Comparison of ENCODE assay signal across 30 mouse cellular contexts in genomic region chr13:74127571-74127970, GRCm38 (mm10). TPM values are rescaled to one million over a fixed set of nuclear protein-coding genes. Genes with fewer than 3 reads are reported as not detected.
A peak's percentile ranks its signal among the peaks of the same experiment; 100 is the strongest.
DNase-seq lines count a peak whose midpoint lies in the region; ATAC-seq and TF ChIP-seq lines count a peak whose summit lies in the region.
"Had no signal": no experiment of that assay in that cellular context is flagged by ENCODE, and none has a peak within 500 bp of the region (broad histone marks: within the 10 kb centered on the region; RNA-seq: fewer than 3 reads in every experiment).

No protein-coding gene starts in this region.

- TF ChIP-seq CTCF in kidney, adult 2 months (conservative IDR thresholded peaks at IDR 0.05; ENCODE audit: insufficient read depth, insufficient read length, low read depth, low read length) = no peak
- TF ChIP-seq CTCF in small intestine, adult 2 months (IDR thresholded peaks at IDR 0.05; ENCODE audit: extremely low read depth, insufficient read length, insufficient replicate concordance, low read depth, low read length) = no peak

- no peak overlapping the region for H3K4me3 ChIP-seq in intestine, embryonic 15.5 days (replicated peaks)
- H3K4me3 ChIP-seq in kidney, adult 2 months (ENCODE audit: insufficient read depth, low read depth, low read length) = no peak overlapping the region
- peak overlapping the region; percentile 20 for H3K4me3 ChIP-seq in small intestine, adult 2 months (ENCODE audit: low read depth, low read length)
- no peak overlapping the region for H3K4me3 ChIP-seq in midbrain, embryonic 16.5 days (ENCODE audit: low read depth, low read length)
- H3K4me3 ChIP-seq: forebrain, embryonic 13.5 days; heart, embryonic 10.5 days; hindbrain, embryonic 12.5 days; limb, embryonic 10.5 days; limb, embryonic 15.5 days; liver, embryonic 13.5 days; megakaryocyte, embryonic 14.5 days; midbrain, embryonic 12.5 days; stomach, embryonic 15.5 days had no signal

- no peak overlapping the region for H3K27ac ChIP-seq in intestine, embryonic 15.5 days
- peak overlapping the region; percentile 59; the same call in 1 of the 2 replicates for H3K27ac ChIP-seq in kidney, adult 2 months (ENCODE audit: insufficient read depth, low read depth, low read length)
- H3K27ac ChIP-seq in small intestine, adult 2 months (ENCODE audit: insufficient read depth, low read depth, low read length) = peak overlapping the region; percentile 51
- H3K27ac ChIP-seq in midbrain, embryonic 16.5 days (ENCODE audit: low read length) = no peak overlapping the region
- H3K27ac ChIP-seq: forebrain, embryonic 13.5 days; heart, embryonic 10.5 days; hindbrain, embryonic 12.5 days; hindbrain, postnatal 0 days; limb, embryonic 10.5 days; limb, embryonic 15.5 days; liver, embryonic 13.5 days; midbrain, embryonic 12.5 days; stomach, embryonic 15.5 days had no signal

- WGBS in intestine, embryonic 15.5 days = 69% methylated on average over 7 of the region's 7 CpGs
- 38% methylated on average over 7 of the region's 7 CpGs for WGBS in kidney, adult 2 months
- 27% methylated on average over 7 of the region's 7 CpGs for WGBS in small intestine, adult 2 months
- WGBS in midbrain, embryonic 16.5 days = 68% methylated on average over 7 of the region's 7 CpGs

- no peak for TF ChIP-seq POLR2A in kidney, adult 2 months (IDR thresholded peaks at IDR 0.05; ENCODE audit: low read depth, low read length)
- TF ChIP-seq POLR2A in small intestine, adult 2 months (IDR thresholded peaks at IDR 0.05; ENCODE audit: low read depth, low read length) = no peak

- no peak overlapping the region for H3K4me2 ChIP-seq in intestine, embryonic 15.5 days (replicated peaks)
- H3K4me2 ChIP-seq in midbrain, embryonic 16.5 days (ENCODE audit: low read length) = no peak overlapping the region
- H3K4me2 ChIP-seq: forebrain, embryonic 13.5 days; hindbrain, embryonic 12.5 days; limb, embryonic 15.5 days; liver, embryonic 13.5 days; midbrain, embryonic 12.5 days; stomach, embryonic 15.5 days had no signal

- no peak overlapping the region for H3K9ac ChIP-seq in intestine, embryonic 15.5 days
- H3K9ac ChIP-seq in midbrain, embryonic 16.5 days (ENCODE audit: low read depth, low read length) = no peak overlapping the region
- H3K9ac ChIP-seq: forebrain, embryonic 13.5 days; hindbrain, embryonic 12.5 days; limb, embryonic 15.5 days; liver, embryonic 13.5 days; midbrain, embryonic 12.5 days; stomach, embryonic 15.5 days had no signal

- H3K4me1 ChIP-seq in intestine, embryonic 15.5 days (replicated peaks) = no peaks in the 10 kb centered on the region
- peaks cover 28% of the 10 kb centered on the region; the same call in 1 of the 2 replicates for H3K4me1 ChIP-seq in kidney, adult 2 months (ENCODE audit: control insufficient read depth, insufficient read depth, low read length)
- peaks cover 13% of the 10 kb centered on the region for H3K4me1 ChIP-seq in small intestine, adult 2 months (ENCODE audit: control insufficient read depth, insufficient read depth, insufficient read length, low read length)
- no peaks in the 10 kb centered on the region for H3K4me1 ChIP-seq in midbrain, embryonic 16.5 days (ENCODE audit: control insufficient read depth, insufficient read depth, low read length)
- H3K4me1 ChIP-seq: forebrain, embryonic 13.5 days; heart, embryonic 10.5 days; hindbrain, embryonic 12.5 days; limb, embryonic 10.5 days; limb, embryonic 15.5 days; liver, embryonic 13.5 days; megakaryocyte, embryonic 14.5 days; midbrain, embryonic 12.5 days; stomach, embryonic 15.5 days had no signal

- DNase-seq in kidney, adult 2 months = peak; percentile 84
- peak; percentile 59 for DNase-seq in kidney, postnatal 10 days
- no peak for DNase-seq in embryo, embryonic 10 days (ENCODE audit: low spot score)
- no peak for DNase-seq in cerebellum, postnatal 4 days (ENCODE audit: low spot score in 2 of 2)
- DNase-seq: adrenal gland, postnatal 14 days; cerebellum, adult 11 months; cerebellum, postnatal 10 days; gastrocnemius, postnatal 25 days; heart, adult 11 months; heart, postnatal 36 days; liver, embryonic 13.5 days; lung, adult 18-20 months; lung, postnatal 4 days; right cerebral cortex, postnatal 14 days; thymus, postnatal 14 days had no signal

- H3K27me3 ChIP-seq in intestine, embryonic 15.5 days (replicated peaks) = peaks cover 7% of the 10 kb centered on the region; the same call in 1 of the 2 replicates
- H3K27me3 ChIP-seq in kidney, adult 2 months (replicated peaks; ENCODE audit: control insufficient read depth, insufficient read depth, low read length) = no peaks in the 10 kb centered on the region
- no peaks in the 10 kb centered on the region for H3K27me3 ChIP-seq in small intestine, adult 2 months (ENCODE audit: control insufficient read depth, insufficient read depth, low read length)
- H3K27me3 ChIP-seq in midbrain, embryonic 16.5 days (ENCODE audit: control insufficient read depth, insufficient read depth, low read depth, low read length) = peaks cover 3% of the 10 kb centered on the region
- H3K27me3 ChIP-seq: Patski had no signal

- ATAC-seq in intestine, embryonic 15.5 days = peak; percentile 74
- ATAC-seq in midbrain, embryonic 16.5 days = no peak
- ATAC-seq: forebrain, embryonic 13.5 days; hindbrain, postnatal 0 days; lung, postnatal 0 days; Patski had no signal

- no peaks in the 10 kb centered on the region for H3K36me3 ChIP-seq in intestine, embryonic 15.5 days
- H3K36me3 ChIP-seq in kidney, adult 2 months (ENCODE audit: control insufficient read depth, insufficient read depth, low read length) = peaks cover 1% of the 10 kb centered on the region; the same call in 1 of the 2 replicates
- peaks cover 3% of the 10 kb centered on the region; the same call in 1 of the 2 replicates for H3K36me3 ChIP-seq in small intestine, adult 2 months (ENCODE audit: control insufficient read depth, insufficient read depth, low read length)
- no peaks in the 10 kb centered on the region for H3K36me3 ChIP-seq in midbrain, embryonic 16.5 days (ENCODE audit: control insufficient read depth, insufficient read depth, low read length)
- H3K36me3 ChIP-seq: heart, embryonic 10.5 days; hindbrain, embryonic 12.5 days; limb, embryonic 10.5 days; limb, embryonic 15.5 days; liver, embryonic 13.5 days; midbrain, embryonic 12.5 days; stomach, embryonic 15.5 days had no signal

- no peaks in the 10 kb centered on the region for H3K9me3 ChIP-seq in intestine, embryonic 15.5 days
- no peaks in the 10 kb centered on the region for H3K9me3 ChIP-seq in midbrain, embryonic 16.5 days (replicated peaks; ENCODE audit: control insufficient read depth, low read length, poor library complexity, severe bottlenecking)
- H3K9me3 ChIP-seq: forebrain, embryonic 13.5 days; heart, embryonic 10.5 days; hindbrain, embryonic 12.5 days; limb, embryonic 10.5 days; limb, embryonic 15.5 days; liver, embryonic 13.5 days; megakaryocyte, embryonic 14.5 days; midbrain, embryonic 12.5 days; stomach, embryonic 15.5 days had no signal

RNA-seq across cellular contexts. Expression of gene Slc9a3, which starts 6.3 kb away (rescaled TPM):
- polyA plus RNA-seq in intestine, embryonic 15.5 days (2015; fragmentation: Nextera tagmentation; extraction: Ambion mirVana) = 5.0 and 6.2 TPM in 2 replicates
- 76.3 and 90.9 TPM in 2 replicates for polyA plus RNA-seq in kidney, adult 2 months (2012; rRNA removed)
- polyA plus RNA-seq in small intestine, adult 2 months (2012; rRNA removed) = 93.4 and 151 TPM in 2 replicates
- polyA plus RNA-seq in midbrain, embryonic 16.5 days (2015; fragmentation: Nextera tagmentation; extraction: Ambion mirVana) = 0.13 and 0.41 TPM in 2 replicates
- polyA plus RNA-seq: embryonic facial prominence, embryonic 11.5 days; hindbrain, embryonic 12.5 days; limb, embryonic 10.5 days; liver, embryonic 13.5 days; lung, postnatal 0 days; Patski had no signal

Comparison
In these comparisons a context has a peak if more than half of its experiments do, and no peak if none do; other contexts are left out.
1. H3K27ac ChIP-seq: peak in kidney, adult 2 months (single experiment) and small intestine, adult 2 months (single experiment); none in intestine, embryonic 15.5 days (single experiment) and midbrain, embryonic 16.5 days (single experiment).
2. DNase-seq: peak in kidney, adult 2 months (single experiment) and kidney, postnatal 10 days (single experiment); none in embryo, embryonic 10 days (single experiment) and cerebellum, postnatal 4 days (0 of 2).
3. RNA of gene Slc9a3, which starts 6.3 kb away (polyA plus RNA-seq): 93.4 to 151 TPM in small intestine, adult 2 months and 76.3 to 90.9 TPM in kidney, adult 2 months; 5.0 to 6.2 TPM in intestine, embryonic 15.5 days and 0.13 to 0.41 TPM in midbrain, embryonic 16.5 days; every median in the first group is over 10 times any median in the second.